Mouse (Mus musculus) kidney, embryonic 15.5 days (tissue): ENCODE measurements around the gene Mrps6. TPM values are rescaled to one million over a fixed set of nuclear protein-coding genes. Genes with fewer than 3 reads are reported as not detected.

Source experiments
- ATAC-seq: fragments of 200-750 bp; cut with Nextera tagmentation; replicated peaks from 2 replicates; pipeline ENCODE4 v1.8.0; 2017; ENCODE audit warnings: moderate TSS enrichment; ENCODE audit not compliant: low FRiP score
- H3K27ac ChIP-seq: fragments of 300-500 bp; sonication (generic); 2 replicates; pipeline ENCODE4 v1.5.1; 2015; ENCODE audit warnings: mild to moderate bottlenecking, inconsistent platforms
- H3K27me3 ChIP-seq: fragments of 300-500 bp; sonication (generic); 2 replicates; pipeline ENCODE4 v1.6.1; 2015; ENCODE audit warnings: inconsistent platforms
- H3K36me3 ChIP-seq: fragments of 300-500 bp; sonication (generic); 2 replicates; pipeline ENCODE4 v1.6.1; 2015; ENCODE audit warnings: inconsistent platforms
- H3K4me1 ChIP-seq: fragments of 300-500 bp; sonication (generic); 2 replicates; pipeline ENCODE4 v1.6.1; 2015; ENCODE audit warnings: inconsistent platforms
- H3K4me2 ChIP-seq: fragments of 300-500 bp; sonication (generic); 2 replicates; pipeline ENCODE4 v1.6.1; 2015; ENCODE audit warnings: moderate library complexity, mild to moderate bottlenecking, inconsistent platforms
- H3K4me3 ChIP-seq: fragments of 300-500 bp; sonication (generic); replicated peaks from 2 replicates; pipeline ENCODE4 v1.5.1; 2015; ENCODE audit warnings: mild to moderate bottlenecking, inconsistent platforms
- H3K9ac ChIP-seq: fragments of 300-500 bp; sonication (generic); 2 replicates; pipeline ENCODE4 v1.6.1; 2015; ENCODE audit warnings: mild to moderate bottlenecking, inconsistent platforms
- H3K9me3 ChIP-seq: fragments of 300-500 bp; sonication (generic); replicated peaks from 2 replicates; pipeline ENCODE4 v1.6.1; 2016; ENCODE audit warnings: inconsistent platforms
- WGBS: fragments of 180-500 bp; shearing (Covaris S2); methylation state at CpG from one replicate; pipeline ENCODE4 v1.1.7; 2015; ENCODE audit warnings: mixed read lengths; 5-methylcytosine and 5-hydroxymethylcytosine counted together
- polyA plus RNA-seq: library from polyadenylated mRNA; unstranded; fragments of >200 nt; fragmentation: Nextera tagmentation; extraction: Ambion mirVana; gene quantifications from 2 replicates; pipeline ENCODE4 v1.2.1, GENCODE M21; 2015

Gene Mrps6
- polyA plus RNA-seq, 1 experiment from 2014 or later = 151 TPM

- no peaks in the 10 kb centered on the region for H3K27me3 ChIP-seq
- no peak overlapping the region for H3K4me3 ChIP-seq
- H3K4me2 ChIP-seq = no peak overlapping the region
- H3K9me3 ChIP-seq = no peaks in the 10 kb centered on the region
- H3K9ac ChIP-seq = no peak overlapping the region
- H3K4me1 ChIP-seq = peaks cover 23% of the 10 kb centered on the region
- H3K27ac ChIP-seq = no peak overlapping the region
- no peak for ATAC-seq
- WGBS = 76% methylated on average over 3 of the region's 3 CpGs
- H3K36me3 ChIP-seq = peaks cover 8% of the 10 kb centered on the region; the same call in 1 of the 2 replicates
These were observed 47.6 kb downstream of the Mrps6 start for GRCm38 (mm10) chr16:92105631-92106030.

GRCm38 (mm10) chr16:92107346-92107745, 49.3 kb downstream of the Mrps6 start:
- no peaks in the 10 kb centered on the region for H3K9me3 ChIP-seq
- peaks cover 13% of the 10 kb centered on the region for H3K36me3 ChIP-seq
- no peak overlapping the region for H3K9ac ChIP-seq
- no peaks in the 10 kb centered on the region for H3K27me3 ChIP-seq
- peaks cover 20% of the 10 kb centered on the region for H3K4me1 ChIP-seq
- H3K27ac ChIP-seq = no peak overlapping the region
- no peak overlapping the region for H3K4me3 ChIP-seq
- WGBS = 89% methylated on average over 5 of the region's 5 CpGs
- H3K4me2 ChIP-seq = no peak overlapping the region
- ATAC-seq = no peak

- Histone ChIP-seq H3K27me3 (no peaks in the 10 kb centered on the region), H3K4me3 (no peak overlapping the region), H3K9ac (no peak overlapping the region), H3K9me3 (no peaks in the 10 kb centered on the region), H3K36me3 (peaks cover 24% of the 10 kb centered on the region), H3K4me1 (peaks cover 30% of the 10 kb centered on the region), H3K27ac (no peak overlapping the region), H3K4me2 (no peak overlapping the region)
- no peak for ATAC-seq
- WGBS = 78% methylated on average over 5 of the region's 5 CpGs
These were observed 56.7 kb downstream of the Mrps6 start for GRCm38 (mm10) chr16:92114706-92115241.

- Histone ChIP-seq H3K36me3 (peaks cover 24% of the 10 kb centered on the region), H3K9ac (no peak overlapping the region), H3K27me3 (no peaks in the 10 kb centered on the region), H3K4me3 (0 out of 2 replicates have a peak overlapping the region, but pooled peaks have one; percentile 15), H3K4me1 (peaks cover 30% of the 10 kb centered on the region), H3K4me2 (peak overlapping the region; percentile 37), H3K9me3 (no peaks in the 10 kb centered on the region), H3K27ac (no peak overlapping the region)
- WGBS = 30% methylated on average over 19 of the region's 20 CpGs
- ATAC-seq = no peak
These were observed 57.7 kb downstream of the Mrps6 start for GRCm38 (mm10) chr16:92115611-92116421.

- H3K9me3 ChIP-seq = no peaks in the 10 kb centered on the region
- H3K4me1 ChIP-seq = peaks cover 30% of the 10 kb centered on the region
- peaks cover 12% of the 10 kb centered on the region for H3K36me3 ChIP-seq
- H3K4me2 ChIP-seq = no peak overlapping the region
- WGBS = 71% methylated on average over 9 of the region's 9 CpGs
- no peaks in the 10 kb centered on the region for H3K27me3 ChIP-seq
- H3K4me3 ChIP-seq = no peak overlapping the region
- H3K9ac ChIP-seq = no peak overlapping the region
- H3K27ac ChIP-seq = no peak overlapping the region
- ATAC-seq = no peak
These were observed 59.5 kb downstream of the Mrps6 start for GRCm38 (mm10) chr16:92117337-92118209.

DNA sequence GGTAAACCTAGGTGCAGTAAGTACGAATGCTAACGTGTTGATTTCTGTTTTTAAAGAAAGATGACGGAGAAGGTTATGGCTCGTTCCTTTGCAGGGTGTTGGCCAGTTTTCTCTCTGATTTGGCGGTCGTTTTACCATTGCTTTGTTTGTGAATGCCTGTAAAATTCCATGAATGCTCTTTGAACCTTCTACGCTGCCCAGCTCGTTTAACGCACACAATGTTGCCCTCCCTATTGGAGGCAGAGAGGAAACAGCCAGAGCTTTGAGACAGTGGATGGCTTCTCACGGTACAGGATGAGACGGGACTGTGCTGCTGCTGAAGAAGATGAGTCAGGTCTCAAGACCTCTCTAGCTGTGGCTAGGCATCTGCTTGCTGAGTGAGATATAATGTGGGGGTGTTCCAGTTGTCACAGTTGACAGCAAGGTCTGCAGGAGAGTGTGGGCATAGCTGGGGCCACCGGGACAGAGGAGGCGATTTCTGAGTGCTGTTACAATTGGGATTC, 61.0 kb downstream of the Mrps6 start:
- Histone ChIP-seq H3K4me1 (peaks cover 30% of the 10 kb centered on the region), H3K27ac (no peak overlapping the region), H3K27me3 (no peaks in the 10 kb centered on the region), H3K9me3 (no peaks in the 10 kb centered on the region), H3K4me2 (no peak overlapping the region), H3K4me3 (no peak overlapping the region), H3K36me3 (no peaks in the 10 kb centered on the region), H3K9ac (no peak overlapping the region)
- 55% methylated on average over 13 of the region's 13 CpGs for WGBS
- no peak for ATAC-seq

GRCm38 (mm10) chr16:92120899-92121531, 62.9 kb downstream of the Mrps6 start:
- H3K27ac ChIP-seq = no peak overlapping the region
- 66% methylated on average over 17 of the region's 17 CpGs for WGBS

DNA sequence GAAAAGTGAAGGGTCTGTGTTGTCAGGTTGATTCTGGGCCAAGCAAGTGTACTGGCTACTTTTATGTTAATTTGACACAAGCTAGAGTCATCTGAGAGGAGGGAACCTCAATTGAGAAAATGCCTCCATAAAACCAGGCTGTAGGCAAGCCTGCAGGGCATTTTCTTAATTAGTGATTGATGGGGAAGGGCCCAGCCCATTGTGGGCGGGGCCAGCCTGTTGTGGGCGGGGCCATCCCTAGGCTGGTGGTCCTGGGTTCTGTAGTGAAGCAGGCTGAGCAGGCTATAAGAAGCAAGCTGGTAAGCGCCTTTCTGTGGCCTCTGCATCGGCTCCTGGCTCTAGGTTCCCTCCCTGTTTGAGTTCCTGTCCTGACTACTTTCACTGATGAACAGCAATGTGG, 69.2 kb downstream of the Mrps6 start:
- no peaks in the 10 kb centered on the region for H3K4me1 ChIP-seq
- ATAC-seq = no peak
- WGBS = 43% methylated on average over 4 of the region's 4 CpGs
- no peaks in the 10 kb centered on the region for H3K27me3 ChIP-seq
- no peaks in the 10 kb centered on the region for H3K36me3 ChIP-seq
- H3K27ac ChIP-seq = no peak overlapping the region
- H3K9ac ChIP-seq = no peak overlapping the region
- no peak overlapping the region for H3K4me2 ChIP-seq
- H3K4me3 ChIP-seq = no peak overlapping the region
- H3K9me3 ChIP-seq = 0 out of 2 replicates have a peak, but pooled peaks cover 2% of the 10 kb centered on the region

More at GRCm38 (mm10) chr16:92120899-92121531, 62.9 kb downstream of the Mrps6 start:
- no peak for ATAC-seq
- Histone ChIP-seq H3K4me1 (peaks cover 14% of the 10 kb centered on the region), H3K36me3 (no peaks in the 10 kb centered on the region), H3K4me2 (no peak overlapping the region), H3K27me3 (no peaks in the 10 kb centered on the region), H3K9ac (no peak overlapping the region), H3K9me3 (0 out of 2 replicates have a peak, but pooled peaks cover 2% of the 10 kb centered on the region), H3K4me3 (no peak overlapping the region)

- no peaks in the 10 kb centered on the region for H3K4me1 ChIP-seq
- H3K4me2 ChIP-seq = no peak overlapping the region
- H3K9ac ChIP-seq = no peak overlapping the region
- no peaks in the 10 kb centered on the region for H3K27me3 ChIP-seq
- H3K9me3 ChIP-seq = 0 out of 2 replicates have a peak, but pooled peaks cover 2% of the 10 kb centered on the region
- no peak for ATAC-seq
- no peak overlapping the region for H3K27ac ChIP-seq
- H3K36me3 ChIP-seq = no peaks in the 10 kb centered on the region
- no peak overlapping the region for H3K4me3 ChIP-seq
- WGBS = 91% methylated on average over 5 of the region's 5 CpGs
These were observed 69.6 kb downstream of the Mrps6 start for GRCm38 (mm10) chr16:92127666-92128065.

DNA sequence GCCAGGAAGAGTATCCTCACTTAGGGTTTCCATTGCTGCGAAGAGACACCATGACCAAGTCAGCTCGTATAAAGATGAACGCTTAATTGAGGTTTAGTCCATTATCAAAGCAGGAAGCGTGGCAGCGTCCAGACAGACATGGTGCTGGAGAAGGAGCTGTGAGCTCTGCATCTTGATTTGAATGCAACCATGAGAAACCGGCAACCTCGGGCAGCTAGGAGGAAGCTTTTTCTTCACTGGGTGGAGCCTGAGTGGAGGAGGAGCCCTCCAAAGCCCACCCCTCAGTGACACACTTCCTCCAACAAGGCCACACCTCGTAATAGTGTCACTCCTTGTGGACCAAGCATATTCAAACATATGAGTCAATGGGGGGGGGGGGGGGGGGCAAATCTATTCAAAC, 71.8 kb downstream of the Mrps6 start:
- Histone ChIP-seq H3K27me3 (no peaks in the 10 kb centered on the region), H3K27ac (no peak overlapping the region), H3K4me1 (no peaks in the 10 kb centered on the region), H3K9ac (no peak overlapping the region), H3K36me3 (no peaks in the 10 kb centered on the region), H3K9me3 (0 out of 2 replicates have a peak, but pooled peaks cover 2% of the 10 kb centered on the region), H3K4me2 (no peak overlapping the region), H3K4me3 (no peak overlapping the region)
- WGBS = 91% methylated on average over 8 of the region's 8 CpGs
- ATAC-seq = no peak

- Histone ChIP-seq H3K9ac (no peak overlapping the region), H3K27ac (no peak overlapping the region), H3K36me3 (no peaks in the 10 kb centered on the region), H3K4me2 (no peak overlapping the region), H3K4me1 (no peaks in the 10 kb centered on the region), H3K4me3 (no peak overlapping the region), H3K27me3 (no peaks in the 10 kb centered on the region), H3K9me3 (no peaks in the 10 kb centered on the region)
- ATAC-seq = no peak
- WGBS = 82% methylated on average over 4 of the region's 4 CpGs
These were observed 74.4 kb downstream of the Mrps6 start for GRCm38 (mm10) chr16:92132511-92132910.
